Mouse (Mus musculus) stomach, postnatal 0 days (tissue): ENCODE data around the gene Myrf. TPM values are rescaled to one million over a fixed set of nuclear protein-coding genes. Genes with fewer than 3 reads are reported as not detected.

Experiments
- ATAC-seq: fragments of 200-750 bp; cut with Nextera tagmentation; 2 replicates; pipeline ENCODE4 v1.8.0; 2017; ENCODE audit not compliant: low FRiP score, low TSS enrichment
- DNase-seq: peaks from one replicate; pipeline ENCODE4 v3.0.0-alpha.2; 2016; ENCODE audit warnings: low spot score
- H3K27ac ChIP-seq: fragments of 300-500 bp; sonication (generic); replicated peaks from 2 replicates; pipeline ENCODE4 v1.5.1; 2014; ENCODE audit warnings: mild to moderate bottlenecking, control low read depth
- H3K27me3 ChIP-seq: fragments of 300-500 bp; sonication (generic); 2 replicates; pipeline ENCODE4 v1.6.1; 2014; ENCODE audit warnings: low read length; ENCODE audit not compliant: control insufficient read depth, insufficient read depth
- H3K36me3 ChIP-seq: fragments of 300-500 bp; sonication (generic); 2 replicates; pipeline ENCODE4 v1.6.1; 2014; ENCODE audit warnings: low read length, mixed read lengths; ENCODE audit not compliant: control insufficient read depth, insufficient read depth
- H3K4me1 ChIP-seq: fragments of 300-500 bp; sonication (generic); replicated peaks from 2 replicates; pipeline ENCODE4 v1.6.1; 2014; ENCODE audit warnings: antibody characterized with exemption; ENCODE audit not compliant: control insufficient read depth, insufficient read depth
- H3K4me2 ChIP-seq: fragments of 300-500 bp; sonication (generic); replicated peaks from 2 replicates; pipeline ENCODE4 v1.6.1; 2014; ENCODE audit warnings: low read depth, mild to moderate bottlenecking, control low read depth, moderate library complexity
- H3K4me3 ChIP-seq: fragments of 300-500 bp; sonication (generic); 2 replicates; pipeline ENCODE4 v1.5.1; 2014; ENCODE audit warnings: low read depth, low read length, control low read depth
- H3K9ac ChIP-seq: fragments of 300-500 bp; sonication (generic); 2 replicates; pipeline ENCODE4 v1.6.1; 2014; ENCODE audit warnings: mild to moderate bottlenecking, low read length, control low read depth, mixed read lengths
- H3K9me3 ChIP-seq: fragments of 300-500 bp; sonication (generic); 2 replicates; pipeline ENCODE4 v1.6.1; 2016; ENCODE audit warnings: low read length; ENCODE audit not compliant: control insufficient read depth
- CTCF ChIP-seq: IDR thresholded peaks from 2 replicates; pipeline ENCODE4 v1.5.1; 2016; ENCODE audit warnings: antibody characterized with exemption, low read depth, mild to moderate bottlenecking, moderate library complexity
- EP300 ChIP-seq: optimal IDR thresholded peaks from 2 replicates; pipeline ENCODE3; 2016; ENCODE audit warnings: antibody characterized with exemption
- WGBS: fragments of 180-500 bp; shearing (Covaris S2); extraction: QIAGEN DNeasy Blood & Tissue Kit; methylation state at CpG from one replicate; pipeline ENCODE4 v1.1.7; 2014; 5-methylcytosine and 5-hydroxymethylcytosine counted together
- polyA plus RNA-seq: library from polyadenylated mRNA; unstranded; fragments of >200 nt; fragmentation: Nextera tagmentation; extraction: Ambion mirVana; gene quantifications from 2 replicates; pipeline ENCODE4 v1.2.1, GENCODE M21; 2015

Myrf gene
- polyA plus RNA-seq, 1 experiment from 2014 or later, result 9.6 TPM

DNA sequence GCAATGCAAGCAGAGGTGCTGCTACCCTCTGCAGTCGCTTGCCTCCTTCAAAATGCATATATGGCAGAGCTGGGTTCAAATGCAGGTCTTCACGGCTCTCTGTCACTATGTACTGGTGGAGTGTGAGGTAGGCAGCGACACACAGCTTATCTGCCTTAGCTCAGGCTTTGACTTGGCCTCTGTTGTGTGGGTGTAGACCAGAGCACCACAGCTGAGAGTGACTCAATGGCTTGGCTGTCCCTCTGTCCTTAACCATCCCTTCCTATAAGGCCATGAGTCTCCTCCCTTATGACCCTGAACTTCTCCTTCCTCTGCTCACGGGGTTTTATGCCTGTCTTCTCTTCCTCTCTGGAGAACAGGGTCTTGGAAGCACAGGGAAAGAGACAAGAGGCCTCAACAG lies 29.7 kb downstream of the Myrf start:
- Histone ChIP-seq H3K4me1 (no peaks in the 10 kb centered on the region), H3K9me3 (no peaks in the 10 kb centered on the region), H3K27me3 (no peaks in the 10 kb centered on the region), H3K9ac (no peak overlapping the region), H3K4me2 (no peak overlapping the region), H3K4me3 (no peak overlapping the region), H3K27ac (no peak overlapping the region), H3K36me3 (peaks cover 11% of the 10 kb centered on the region; the same call in 1 of the 2 replicates)
- TF ChIP-seq CTCF, result no peak
- no peak for ATAC-seq
- 72% methylated on average over 4 of the region's 4 CpGs for WGBS
- DNase-seq, result no peak

DNA sequence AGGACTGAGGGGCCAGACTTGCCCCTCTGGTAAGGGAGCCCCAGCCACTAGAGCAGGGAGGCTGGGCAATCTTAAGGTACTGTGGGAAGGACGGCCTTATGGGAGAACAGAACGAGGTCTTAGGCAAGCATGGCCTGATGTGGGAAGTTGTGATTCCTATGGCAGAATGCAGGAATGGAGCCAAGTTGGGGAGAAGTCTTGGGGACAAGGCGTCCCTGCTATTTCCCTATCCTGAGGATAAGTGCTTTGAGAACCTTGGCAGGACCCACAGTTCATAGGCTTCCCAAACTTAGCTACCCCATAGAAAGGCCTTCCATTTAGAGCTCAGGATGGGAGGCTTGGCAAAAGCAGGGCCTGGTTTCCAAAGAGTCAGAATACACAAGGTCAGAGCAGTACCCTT lies 31.7 kb downstream of the Myrf start:
- 68% methylated on average over 3 of the region's 3 CpGs for WGBS

DNA sequence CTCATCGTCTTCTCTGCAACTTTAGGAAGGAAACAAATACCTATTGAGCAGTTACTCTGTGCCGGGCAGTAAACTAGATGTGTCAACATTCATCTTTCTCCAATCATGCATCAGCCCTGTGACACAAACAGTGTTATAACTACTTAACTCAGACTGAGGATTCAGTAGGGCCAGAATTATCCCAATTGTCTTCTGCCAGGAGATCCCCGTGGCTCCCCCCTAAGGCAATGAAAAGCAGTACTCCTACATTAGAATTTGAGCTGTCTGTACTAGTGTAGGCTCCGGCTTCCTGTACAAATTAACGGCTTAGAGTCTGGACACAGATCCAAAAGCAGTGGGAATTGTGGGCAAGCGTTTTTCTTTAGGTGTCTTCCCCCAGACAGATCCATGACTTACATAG lies 35.5 kb downstream of the Myrf start:
- Histone ChIP-seq H3K4me3 (peak overlapping the region; percentile 84; the same call in 1 of the 2 replicates), H3K9me3 (no peaks in the 10 kb centered on the region), H3K36me3 (peaks cover 8% of the 10 kb centered on the region), H3K27ac (0 out of 2 replicates have a peak overlapping the region, but pooled peaks have one; percentile 3), H3K4me2 (peak overlapping the region; percentile 87), H3K9ac (no peak overlapping the region), H3K27me3 (no peaks in the 10 kb centered on the region), H3K4me1 (no peaks in the 10 kb centered on the region)
- 61% methylated on average over 6 of the region's 6 CpGs for WGBS
- no peak for ATAC-seq
- no peak; the same call in 1 of the 2 replicates for TF ChIP-seq CTCF
- TF ChIP-seq EP300, result no peak
- no peak for DNase-seq

More for the DNA sequence above, 31.7 kb downstream of the Myrf start:
- Histone ChIP-seq H3K9me3 (no peaks in the 10 kb centered on the region), H3K4me1 (no peaks in the 10 kb centered on the region), H3K27ac (no peak overlapping the region), H3K36me3 (peaks cover 11% of the 10 kb centered on the region; the same call in 1 of the 2 replicates), H3K27me3 (no peaks in the 10 kb centered on the region), H3K4me3 (no peak overlapping the region), H3K9ac (no peak overlapping the region), H3K4me2 (no peak overlapping the region)
- no peak for DNase-seq
- no peak for ATAC-seq
- TF ChIP-seq CTCF (no peak), EP300 (no peak)

DNA sequence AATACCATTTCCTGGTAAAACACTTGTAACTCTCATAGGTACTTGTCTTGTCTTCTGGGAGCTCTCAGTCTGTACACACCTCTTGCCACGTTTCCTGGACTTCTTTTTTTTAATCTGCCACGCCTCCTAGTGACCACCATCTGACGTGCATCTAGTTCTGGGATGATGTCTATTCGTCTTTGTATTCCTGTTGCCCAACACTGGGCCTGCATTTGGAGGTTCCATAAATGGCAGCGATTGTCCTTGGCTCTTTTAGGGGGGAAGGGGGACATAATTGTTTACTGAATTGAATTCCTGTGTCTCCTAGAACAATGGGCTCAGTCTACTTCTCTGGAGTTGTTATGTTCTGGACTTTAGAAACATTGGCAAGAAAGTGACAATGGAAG lies 35.9 kb downstream of the Myrf start:
- Histone ChIP-seq H3K4me2 (peak overlapping the region; percentile 87), H3K4me3 (peak overlapping the region; percentile 84), H3K4me1 (no peaks in the 10 kb centered on the region), H3K9ac (peak overlapping the region; percentile 85), H3K27ac (peak overlapping the region; percentile 88), H3K36me3 (peaks cover 10% of the 10 kb centered on the region), H3K9me3 (no peaks in the 10 kb centered on the region), H3K27me3 (no peaks in the 10 kb centered on the region)
- ATAC-seq, result peak; percentile 47
- 2% methylated on average over 5 of the region's 5 CpGs for WGBS
- DNase-seq, result peak; percentile 48
- no peak for TF ChIP-seq EP300
- peak; percentile 65 for TF ChIP-seq CTCF

DNA sequence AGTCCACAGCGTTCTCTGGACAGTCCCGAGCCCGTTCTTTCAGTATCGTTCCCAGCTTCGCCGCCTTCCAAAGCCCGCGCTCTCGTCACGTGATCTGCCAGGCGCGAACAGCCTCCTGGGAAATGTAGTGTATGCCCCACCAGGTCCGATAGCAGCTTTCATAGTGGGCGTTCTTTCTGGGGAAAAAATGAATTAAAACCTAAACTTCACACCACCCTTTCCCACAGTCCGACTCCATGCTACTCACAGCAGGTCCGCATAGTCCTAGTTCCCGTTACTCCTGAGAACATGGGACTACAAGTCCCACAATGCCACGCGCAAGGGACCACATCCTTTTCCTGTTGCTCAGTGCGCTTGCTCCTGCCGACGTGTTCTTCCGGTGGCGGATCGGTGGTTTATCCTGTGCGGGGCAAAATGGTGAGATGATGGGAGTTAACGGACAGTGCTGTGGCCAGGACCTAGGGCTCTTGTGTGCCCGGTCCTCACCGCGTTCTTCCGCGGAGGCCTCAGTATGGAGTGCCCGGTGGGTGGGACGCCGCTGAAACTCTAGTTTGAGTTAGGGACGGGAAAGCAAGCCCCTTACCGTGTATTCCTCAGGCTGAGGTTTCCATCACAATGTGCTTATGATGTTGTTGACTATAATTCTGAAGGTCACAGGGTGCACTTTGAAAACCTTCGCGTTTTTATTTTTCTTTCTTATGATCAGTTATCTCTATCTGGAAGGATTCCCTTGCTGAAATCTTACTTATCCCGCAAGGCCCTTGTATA lies 36.5 kb downstream of the Myrf start, which contains the start of the genes Tmem258 and Fen1:
TSS of gene Tmem258 (plus strand) at position 167 of the 768 bp plus-strand sequence.
TSS of gene Fen1 (minus strand) at position 322 of the 768 bp plus-strand sequence.
- Histone ChIP-seq H3K36me3 (peaks cover 14% of the 10 kb centered on the region), H3K27ac (peak within 1 kb of the TSS; percentile 88)

More for the DNA sequence above, 36.5 kb downstream of the Myrf start, which contains the start of the genes Tmem258 and Fen1:
- peak; percentile 88 for ATAC-seq
- H3K4me3 ChIP-seq, result peak within 1 kb of the TSS; percentile 84
- under 1% methylated on average over 40 of the region's 40 CpGs for WGBS
- peak within 1 kb of the TSS; percentile 85 for H3K9ac ChIP-seq
- TF ChIP-seq EP300 (no peak), CTCF (no peak)
- H3K4me2 ChIP-seq, result peak within 1 kb of the TSS; percentile 87
- H3K27me3 ChIP-seq, result no peaks in the 10 kb centered on the region
- H3K4me1 ChIP-seq, result no peaks in the 10 kb centered on the region
- DNase-seq, result peak; percentile 90
- H3K9me3 ChIP-seq, result no peaks in the 10 kb centered on the region
